Mouse (Mus musculus): ENCODE measurements at regions not wholly inside any gene's neighbourhood (a gene's known extent, or its start where the extent isn't known, plus 50 kb on each side); places are given as distances from the start of the nearest gene placed in this dataset.
A peak's percentile ranks its signal among the peaks of the same experiment; 100 is the strongest.

DNA sequence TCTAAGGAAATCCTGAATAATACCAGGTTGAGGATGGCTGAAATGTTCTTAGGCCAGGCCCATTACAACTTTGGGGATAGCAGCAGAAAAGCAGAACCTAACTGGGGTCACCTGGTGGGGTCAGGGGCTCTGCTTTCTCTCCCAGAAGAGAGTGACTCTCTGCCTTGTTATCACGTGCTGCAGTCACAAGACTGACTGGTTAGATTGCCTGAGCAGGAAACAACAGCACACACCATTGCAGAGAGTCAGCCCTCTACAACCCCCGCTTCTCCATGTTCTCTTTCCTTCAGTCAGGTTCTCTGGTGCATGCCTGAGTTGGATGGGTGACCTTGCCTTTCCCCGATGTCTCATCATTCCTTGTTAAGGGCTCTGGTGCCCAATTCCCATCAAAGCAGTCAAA is 91.2 kb upstream of the Hsd17b12 start:
- ChIA-PET POLR2A (no interaction called here), CTCF (interaction anchor here (1.0 kb wide), 1 partner anchor 15 kb away, joined by 6 read pairs; no protein-coding TSS in a partner anchor)
- DNase-seq (ENCODE audit: low read depth, low spot score) (no peak), ATAC-seq (no peak)
- no peak for TF ChIP-seq CTCF (IDR thresholded peaks at IDR 0.05)
- in situ Hi-C loops (cut with MboI; ENCODE audit: low pct_unique_long_range_greater_than_20kb): loop anchor here (10.0 kb wide), 1 partner anchor 184 kb away; no protein-coding TSS in a partner anchor
- H3K27me3 ChIP-seq: peaks cover 50% of the 10 kb centered on the region

DNA sequence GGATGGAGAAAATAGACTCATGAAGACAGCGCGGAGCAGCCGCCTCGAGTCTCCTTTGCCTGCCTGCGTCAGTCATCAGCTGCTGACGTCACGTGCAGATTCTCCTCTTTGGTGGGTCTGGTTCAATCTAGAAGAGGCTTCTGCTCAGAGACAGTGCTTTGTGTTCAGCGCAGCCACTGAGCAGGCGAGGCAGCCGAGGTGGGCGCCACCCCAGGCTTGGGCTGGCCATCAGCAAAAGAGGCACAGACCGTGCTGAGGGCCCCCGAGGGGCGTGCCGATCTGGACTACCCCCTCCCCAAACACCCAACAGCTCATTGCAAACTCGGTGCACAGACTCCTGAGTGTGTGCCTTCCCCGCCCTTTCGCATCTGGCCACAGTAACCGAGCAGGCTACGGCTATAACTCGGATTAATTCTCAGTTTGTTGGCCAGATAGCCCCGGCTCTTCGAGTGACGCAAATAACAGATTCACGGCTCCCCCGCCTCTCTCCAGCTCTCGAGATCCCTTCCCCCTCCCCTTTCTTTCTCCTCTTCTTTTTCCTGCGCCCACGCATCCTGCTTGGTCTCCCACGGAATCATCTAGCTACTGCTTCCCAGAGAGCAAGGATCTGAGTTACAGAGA is 89.2 kb upstream of the Hsd17b12 start:
- POLR2A ChIA-PET: no interaction called here
- DNase-seq (ENCODE audit: low read depth, low spot score): no peak
- in situ Hi-C loops (cut with MboI; ENCODE audit: low pct_unique_long_range_greater_than_20kb): loop anchor here (10.0 kb wide), 1 partner anchor 182 kb away; no protein-coding TSS in a partner anchor
- no peak for ATAC-seq
- TF ChIP-seq CTCF (IDR thresholded peaks at IDR 0.05): no peak
- CTCF ChIA-PET: interaction anchor here (0.8 to 1.8 kb wide), 4 partner anchors 11 to 211 kb away, joined by 3 to 6 read pairs (median 4); no protein-coding TSS in a partner anchor
- H3K27me3 ChIP-seq: peaks cover 58% of the 10 kb centered on the region

DNA sequence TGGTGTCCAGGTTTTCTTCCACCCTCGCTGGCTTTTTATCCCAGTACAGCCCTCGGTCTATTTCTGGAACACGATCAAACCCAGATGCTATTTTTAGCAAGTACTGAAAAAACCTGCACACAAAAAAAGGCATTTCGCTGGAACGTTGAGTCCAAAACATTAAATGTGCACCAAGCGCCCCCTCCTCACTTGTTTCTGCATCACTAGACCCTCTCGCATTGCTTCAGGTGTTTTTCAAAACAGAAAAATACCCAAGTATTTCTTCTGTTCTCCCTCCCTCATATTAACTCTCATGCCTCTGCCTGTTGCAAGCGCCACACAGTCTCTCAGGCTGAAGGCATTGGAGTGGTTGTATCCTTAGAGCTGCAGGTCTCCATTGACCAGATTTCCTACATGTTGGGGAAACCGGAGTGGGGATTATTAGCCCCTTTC is 88.4 kb upstream of the Hsd17b12 start:
- TF ChIP-seq CTCF (IDR thresholded peaks at IDR 0.05): no peak
- in situ Hi-C loops (cut with MboI; ENCODE audit: low pct_unique_long_range_greater_than_20kb): loop anchor here (10.0 kb wide), 1 partner anchor 181 kb away; no protein-coding TSS in a partner anchor
- H3K27me3 ChIP-seq: peaks cover 65% of the 10 kb centered on the region
- POLR2A ChIA-PET: no interaction called here
- DNase-seq (ENCODE audit: low read depth, low spot score): no peak
- ATAC-seq: no peak
- CTCF ChIA-PET: interaction anchor here (0.8 to 1.9 kb wide), 9 partner anchors 11 to 210 kb away, joined by 3 to 9 read pairs (median 6); no protein-coding TSS in a partner anchor

DNA sequence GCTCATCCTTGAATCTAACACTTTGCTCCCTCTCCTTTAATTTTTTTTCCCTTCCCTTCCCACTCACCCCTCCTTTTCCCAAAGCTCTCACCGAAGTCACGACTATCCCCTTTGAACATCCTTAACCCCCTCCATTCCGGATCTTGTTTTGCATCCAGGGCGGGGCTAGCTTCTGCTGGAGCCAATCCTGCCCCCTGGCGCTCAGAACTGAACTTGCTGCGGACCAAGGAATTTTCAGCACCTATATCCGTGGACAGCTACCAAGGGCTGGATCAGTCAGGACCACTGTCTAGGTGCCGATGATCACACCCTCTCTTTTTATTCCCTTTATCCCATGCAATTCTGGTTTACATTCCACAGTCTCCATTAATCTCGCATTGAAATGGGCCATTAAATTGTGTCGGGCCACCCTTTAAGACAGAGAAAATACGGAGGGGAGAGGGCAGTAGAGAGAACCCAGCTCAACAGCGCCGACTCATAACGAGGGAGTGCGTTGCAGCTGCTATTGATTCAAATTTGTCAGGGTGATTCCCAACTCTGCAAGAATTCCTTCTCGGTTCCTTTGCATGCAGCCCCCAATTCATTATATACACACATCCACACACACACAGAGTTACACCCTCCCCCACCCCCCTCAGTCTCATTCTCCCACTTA is 87.7 kb upstream of the Hsd17b12 start:
- DNase-seq (ENCODE audit: low read depth, low spot score) (peak; percentile 50), ATAC-seq (peak; percentile 66)
- in situ Hi-C loops (cut with MboI; ENCODE audit: low pct_unique_long_range_greater_than_20kb): loop anchor here (10.0 kb wide), 1 partner anchor 181 kb away; no protein-coding TSS in a partner anchor
- CTCF ChIA-PET: interaction anchor here (0.7 to 2.1 kb wide), 15 partner anchors 9 to 210 kb away, joined by 3 to 9 read pairs (median 5); no protein-coding TSS in a partner anchor
- peak; percentile 95 for TF ChIP-seq CTCF (IDR thresholded peaks at IDR 0.05)
- peaks cover 66% of the 10 kb centered on the region for H3K27me3 ChIP-seq
- POLR2A ChIA-PET: no interaction called here

DNA sequence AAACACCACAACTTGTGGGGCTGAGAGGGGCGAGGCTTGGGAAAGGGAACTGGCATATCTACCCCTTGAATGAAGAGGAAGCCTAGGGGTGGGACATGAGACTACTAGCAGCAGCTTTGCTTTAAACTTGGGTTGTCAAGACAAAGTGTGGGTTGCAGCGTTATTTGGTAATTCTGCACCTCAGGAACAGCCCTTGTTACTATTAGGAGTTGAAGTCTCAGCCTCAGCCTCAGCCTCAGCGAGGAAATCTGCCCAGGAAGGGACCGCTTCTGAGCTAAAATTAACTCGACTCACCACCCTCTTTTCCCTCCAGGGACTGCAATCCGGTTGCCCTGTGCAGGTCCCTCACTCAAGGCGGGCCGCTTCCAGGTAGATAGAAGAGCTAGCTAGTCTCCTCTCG is 86.4 kb upstream of the Hsd17b12 start:
- DNase-seq (ENCODE audit: low read depth, low spot score) (no peak), ATAC-seq (no peak)
- no peak for TF ChIP-seq CTCF (IDR thresholded peaks at IDR 0.05)
- ChIA-PET CTCF (interaction anchor here (1.1 to 2.1 kb wide), 6 partner anchors 10 to 208 kb away, joined by 3 to 9 read pairs (median 6); no protein-coding TSS in a partner anchor), POLR2A (no interaction called here)
- in situ Hi-C loops (cut with MboI; ENCODE audit: low pct_unique_long_range_greater_than_20kb): loop anchor here (10.0 kb wide), 1 partner anchor 179 kb away; no protein-coding TSS in a partner anchor
- H3K27me3 ChIP-seq: peaks cover 62% of the 10 kb centered on the region

DNA sequence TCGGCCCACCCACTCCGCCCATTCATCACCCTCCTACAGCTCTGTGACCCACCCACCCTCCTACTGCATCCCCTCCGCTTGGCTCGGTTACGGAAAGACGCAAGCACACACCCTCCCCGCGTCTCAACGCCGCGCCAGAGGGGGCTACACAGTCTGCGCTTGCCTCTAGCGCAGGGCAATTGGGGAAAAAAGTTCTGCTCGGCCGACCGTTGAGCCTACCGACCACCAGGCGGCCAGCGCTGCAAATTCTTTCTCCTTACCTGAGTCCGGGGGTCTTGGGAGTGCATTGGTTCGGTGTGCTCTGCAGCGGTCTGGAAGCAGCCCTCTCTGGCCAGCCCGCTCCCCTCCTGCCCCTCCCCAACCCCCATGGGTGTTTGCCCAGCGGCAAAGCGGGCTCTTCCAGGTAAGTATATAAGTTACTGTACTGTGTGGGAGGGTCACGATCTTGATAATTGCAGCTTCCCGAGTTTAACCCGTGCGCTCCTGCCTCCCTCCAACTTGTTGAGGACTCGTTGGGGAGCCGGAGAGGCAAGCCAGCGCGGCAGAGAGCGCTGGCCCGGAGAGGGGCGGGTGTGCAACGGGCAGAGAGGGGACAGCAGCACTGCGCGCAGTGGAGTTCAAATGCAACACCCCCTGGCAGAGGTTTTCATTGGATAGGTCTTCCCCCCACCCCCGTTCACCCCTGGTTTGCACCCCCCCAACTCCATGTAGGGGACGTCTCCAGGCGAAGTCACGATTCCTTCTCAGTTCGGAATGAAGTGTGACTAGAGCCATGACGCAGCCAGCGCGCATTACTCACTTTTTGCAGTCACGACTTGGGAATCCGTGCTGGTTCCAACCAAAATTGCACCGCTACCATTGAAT is 85.5 kb upstream of the Hsd17b12 start:
- H3K27me3 ChIP-seq: peaks cover 57% of the 10 kb centered on the region
- ChIA-PET POLR2A (no interaction called here), CTCF (interaction anchor here (2.0 kb wide), 1 partner anchor 11 kb away, joined by 5 read pairs; no protein-coding TSS in a partner anchor)
- ATAC-seq: no peak
- TF ChIP-seq CTCF (IDR thresholded peaks at IDR 0.05): no peak
- in situ Hi-C loops (cut with MboI; ENCODE audit: low pct_unique_long_range_greater_than_20kb): loop anchor here (10.0 kb wide), 1 partner anchor 178 kb away; no protein-coding TSS in a partner anchor
- DNase-seq (ENCODE audit: low read depth, low spot score): no peak

DNA sequence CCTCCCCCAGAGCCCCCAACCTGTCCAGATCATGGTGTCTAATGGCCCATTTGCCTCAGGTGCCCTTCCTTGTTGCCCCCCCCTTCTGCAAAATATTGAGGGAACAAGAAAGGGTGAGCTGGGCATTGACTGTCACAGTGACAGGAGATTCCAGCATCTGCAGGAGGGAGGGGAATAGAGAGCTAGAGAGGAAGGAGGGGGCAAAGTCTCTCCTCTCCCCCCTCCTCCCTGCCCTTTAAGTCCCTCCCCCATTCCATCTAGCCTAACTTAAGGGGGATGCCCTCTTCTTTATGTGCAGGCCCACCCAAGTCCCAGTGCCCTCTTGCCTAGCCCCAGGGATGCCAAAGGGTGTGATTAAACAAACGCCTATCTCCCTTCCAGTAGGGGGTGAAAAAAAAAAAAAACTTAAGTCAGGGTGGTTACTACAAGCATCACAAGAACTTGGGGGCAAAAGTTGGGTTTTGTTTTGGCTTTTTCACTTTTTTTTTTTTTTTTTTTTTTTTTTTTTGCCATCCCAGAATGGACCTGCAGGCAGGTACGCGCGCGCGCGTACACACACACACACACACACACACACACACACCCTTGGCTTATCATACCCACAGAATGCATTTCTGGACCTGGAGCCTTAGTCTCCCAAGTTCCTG is 84.8 kb upstream of the Hsd17b12 start:
- DNase-seq (ENCODE audit: low read depth, low spot score) (no peak), ATAC-seq (no peak)
- no peak for TF ChIP-seq CTCF (IDR thresholded peaks at IDR 0.05)
- ChIA-PET POLR2A (interaction anchor here (0.7 kb wide), 1 partner anchor 12 kb away, joined by 3 read pairs; no protein-coding TSS in a partner anchor), CTCF (interaction anchor here (1.5 kb wide), 1 partner anchor 14 kb away, joined by 3 read pairs; no protein-coding TSS in a partner anchor)
- peaks cover 50% of the 10 kb centered on the region for H3K27me3 ChIP-seq
- in situ Hi-C loops (cut with MboI; ENCODE audit: low pct_unique_long_range_greater_than_20kb): loop anchor here (10.0 kb wide), 1 partner anchor 178 kb away; no protein-coding TSS in a partner anchor

DNA sequence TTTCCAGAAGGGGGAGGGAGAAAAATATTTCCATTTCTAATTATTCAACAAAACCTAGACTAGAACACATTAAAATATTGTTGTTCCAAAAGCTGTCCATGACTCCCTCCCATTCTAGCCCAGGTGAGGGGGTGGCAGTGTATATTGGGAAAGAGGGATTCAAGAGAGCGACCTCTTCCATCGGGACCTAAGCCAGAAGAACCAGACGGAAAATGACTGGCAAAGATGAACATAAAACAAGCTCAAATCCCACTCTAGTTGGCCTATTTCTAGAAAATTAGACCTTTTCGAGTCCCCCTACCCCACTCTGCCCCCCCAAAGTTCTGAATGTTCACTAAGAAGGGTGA is 84.3 kb upstream of the Hsd17b12 start:
- ChIA-PET POLR2A (interaction anchor here (0.7 kb wide), 1 partner anchor 13 kb away, joined by 3 read pairs; no protein-coding TSS in a partner anchor), CTCF (interaction anchor here (0.7 to 1.5 kb wide), 2 partner anchors 9 to 14 kb away, joined by 3 read pairs; no protein-coding TSS in a partner anchor)
- DNase-seq (ENCODE audit: low read depth, low spot score) (no peak), ATAC-seq (no peak)
- peaks cover 47% of the 10 kb centered on the region for H3K27me3 ChIP-seq
- in situ Hi-C loops (cut with MboI; ENCODE audit: low pct_unique_long_range_greater_than_20kb): loop anchor here (10.0 kb wide), 1 partner anchor 177 kb away; no protein-coding TSS in a partner anchor
- no peak for TF ChIP-seq CTCF (IDR thresholded peaks at IDR 0.05)

DNA sequence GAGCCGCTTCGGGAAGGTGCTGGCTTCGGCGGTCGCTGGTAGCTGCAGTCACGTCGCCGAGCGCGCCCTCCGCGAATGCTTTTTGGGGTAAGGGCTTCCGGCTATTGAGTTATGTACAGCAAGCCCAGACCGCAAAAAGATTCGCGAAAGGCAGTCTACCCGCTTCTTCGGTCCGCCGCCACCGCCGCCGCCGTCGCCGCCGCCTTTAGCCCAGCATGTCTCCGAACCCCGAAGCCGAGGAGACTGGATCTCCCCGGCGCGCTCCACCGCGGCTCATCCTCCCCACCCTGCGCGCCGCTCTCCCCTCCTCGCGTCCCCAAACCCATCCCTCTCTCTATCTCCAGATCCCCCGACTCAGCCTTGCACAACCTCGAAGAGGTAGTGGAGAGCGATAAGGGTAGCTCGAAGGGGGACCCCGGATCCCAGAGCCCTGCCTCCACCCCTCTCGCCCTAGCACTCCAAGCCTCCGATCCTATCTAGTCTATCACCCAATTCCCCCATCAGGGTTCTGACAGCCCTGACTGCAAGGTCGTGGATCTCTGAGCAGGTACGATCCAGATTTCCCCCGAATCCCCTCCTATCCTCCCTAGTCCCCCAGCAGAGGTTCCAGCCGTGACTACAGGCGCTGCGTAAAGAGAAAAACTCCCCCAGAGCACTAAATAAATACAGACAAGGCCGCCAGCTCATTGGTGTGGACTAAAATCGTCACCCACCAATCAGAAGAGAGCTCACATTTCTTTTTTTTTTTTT is 83.7 kb upstream of the Hsd17b12 start:
- in situ Hi-C loops (cut with MboI; ENCODE audit: low pct_unique_long_range_greater_than_20kb): loop anchor here (10.0 kb wide), 1 partner anchor 177 kb away; no protein-coding TSS in a partner anchor
- no peak for DNase-seq (ENCODE audit: low read depth, low spot score)
- ChIA-PET POLR2A (interaction anchor here (0.7 kb wide), 1 partner anchor 13 kb away, joined by 3 read pairs; no protein-coding TSS in a partner anchor), CTCF (interaction anchor here (0.7 to 1.8 kb wide), 3 partner anchors 9 to 186 kb away, joined by 3 to 5 read pairs (median 3); no protein-coding TSS in a partner anchor)
- peaks cover 47% of the 10 kb centered on the region for H3K27me3 ChIP-seq
- peak; percentile 8 for ATAC-seq
- no peak for TF ChIP-seq CTCF (IDR thresholded peaks at IDR 0.05)
